Mouse (Mus musculus) ES-Bruce4 (cell line): ENCODE measurements around the gene Znhit3. TPM values are rescaled to one million over a fixed set of nuclear protein-coding genes. Genes with fewer than 3 reads are reported as not detected.

Experiments
- H3K27ac ChIP-seq: 2 replicates; pipeline ENCODE4 v1.5.1; 2012; ENCODE audit warnings: low read length, inconsistent platforms; ENCODE audit not compliant: insufficient read depth
- H3K27me3 ChIP-seq: 2 replicates; pipeline ENCODE4 v1.6.1; 2012; ENCODE audit warnings: mild to moderate bottlenecking, low read length, inconsistent platforms; ENCODE audit not compliant: control insufficient read depth, poor library complexity, insufficient read depth, severe bottlenecking
- H3K36me3 ChIP-seq: 2 replicates; pipeline ENCODE4 v1.6.1; 2012; ENCODE audit warnings: inconsistent platforms, mild to moderate bottlenecking, low read length, moderate library complexity; ENCODE audit not compliant: control insufficient read depth, poor library complexity, insufficient read depth, severe bottlenecking
- H3K4me1 ChIP-seq: one replicate; pipeline ENCODE4 v1.8.1; 2011; ENCODE audit warnings: low read length; ENCODE audit not compliant: control insufficient read depth, insufficient read depth
- H3K4me3 ChIP-seq: 2 replicates; pipeline ENCODE4 v1.5.1; 2011; ENCODE audit warnings: low read depth, mild to moderate bottlenecking, low read length
- H3K9ac ChIP-seq: 2 replicates; pipeline ENCODE4 v1.6.1; 2012; ENCODE audit warnings: low read depth, mild to moderate bottlenecking, inconsistent platforms; ENCODE audit not compliant: poor library complexity, severe bottlenecking
- H3K9me3 ChIP-seq: replicated peaks from 2 replicates; pipeline ENCODE4 v1.6.1; 2012; ENCODE audit warnings: mild to moderate bottlenecking, low read length, inconsistent platforms; ENCODE audit not compliant: control insufficient read depth, poor library complexity, insufficient read depth, severe bottlenecking
- CTCF ChIP-seq: IDR thresholded peaks from one replicate; pipeline ENCODE4 v1.8.1; 2011; ENCODE audit warnings: low read depth, low read length
- EP300 ChIP-seq: IDR thresholded peaks from 2 replicates; pipeline ENCODE4 v1.6.1; 2011; ENCODE audit warnings: low read depth, low read length; ENCODE audit not compliant: insufficient read depth
- POLR2A ChIP-seq: IDR thresholded peaks from one replicate; pipeline ENCODE4 v1.8.1; 2011; ENCODE audit warnings: low read length; ENCODE audit not compliant: insufficient read depth
- polyA plus RNA-seq: library from polyadenylated mRNA; stranded (reverse); fragments of >200 nt; gene quantifications from 2 replicates; pipeline ENCODE4 v1.2.4, GENCODE M21; 2011; ENCODE audit warnings: low read depth; ENCODE audit not compliant: missing spikeins, insufficient read depth, insufficient read length

Gene Znhit3
- 37.0 and 39.6 TPM in 2 replicates for polyA plus RNA-seq

DNA sequence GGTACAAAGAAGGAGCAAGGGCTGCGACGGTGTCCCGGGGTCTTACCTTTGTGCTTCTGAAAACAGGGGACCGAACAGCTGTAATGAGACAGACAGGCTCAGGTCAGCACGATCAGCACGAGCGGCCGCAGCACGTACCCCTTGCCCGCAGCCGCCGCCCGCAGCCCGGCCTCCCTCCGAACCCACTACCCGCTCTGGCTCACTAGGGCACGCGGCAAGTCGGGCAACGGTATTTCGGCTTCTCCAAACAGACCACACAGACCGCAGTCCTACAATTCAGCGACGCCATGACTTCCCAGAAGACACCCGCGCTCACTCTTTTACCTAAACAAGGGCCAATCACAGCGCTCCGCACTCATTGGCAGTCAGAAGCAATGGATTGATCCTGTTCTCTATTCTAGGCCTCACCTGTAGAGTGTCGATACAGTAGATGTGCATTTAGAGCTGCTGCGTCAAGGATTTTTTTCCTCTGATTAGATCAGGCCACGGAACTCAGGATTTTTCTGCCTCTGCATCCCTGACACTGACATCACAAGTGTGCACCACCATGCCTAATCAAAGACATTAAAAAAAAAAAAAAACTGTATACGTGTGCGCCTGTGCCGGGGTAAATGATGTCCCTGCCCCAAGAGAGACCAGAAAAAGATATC is at the start of gene Znhit3:
Gene Znhit3, minus strand, starts transcription at position 314 of the 650 bp plus-strand sequence.
- peak within 1 kb of the TSS; percentile 61 for H3K9ac ChIP-seq
- H3K4me1 ChIP-seq, result no peaks in the 10 kb centered on the region
- no peak within 1 kb of the TSS for H3K27ac ChIP-seq
- peak within 1 kb of the TSS; percentile 90 for H3K4me3 ChIP-seq
- H3K36me3 ChIP-seq, result peaks cover 24% of the 10 kb centered on the region
- H3K9me3 ChIP-seq, result no peaks in the 10 kb centered on the region
- no peaks in the 10 kb centered on the region for H3K27me3 ChIP-seq
- TF ChIP-seq EP300 (no peak), CTCF (no peak), POLR2A (no peak)

- H3K4me3 ChIP-seq, result no peak overlapping the region
- H3K9me3 ChIP-seq, result no peaks in the 10 kb centered on the region
- H3K4me1 ChIP-seq, result peaks cover under 1% of the 10 kb centered on the region
- TF ChIP-seq POLR2A, result no peak
- no peak for TF ChIP-seq EP300
- no peak for TF ChIP-seq CTCF
- no peaks in the 10 kb centered on the region for H3K36me3 ChIP-seq
- no peak overlapping the region for H3K9ac ChIP-seq
- H3K27me3 ChIP-seq, result no peaks in the 10 kb centered on the region
- no peak overlapping the region for H3K27ac ChIP-seq
Measured at GRCm38 (mm10) chr11:84963556-84963955, 47.4 kb upstream of the Znhit3 start.

DNA sequence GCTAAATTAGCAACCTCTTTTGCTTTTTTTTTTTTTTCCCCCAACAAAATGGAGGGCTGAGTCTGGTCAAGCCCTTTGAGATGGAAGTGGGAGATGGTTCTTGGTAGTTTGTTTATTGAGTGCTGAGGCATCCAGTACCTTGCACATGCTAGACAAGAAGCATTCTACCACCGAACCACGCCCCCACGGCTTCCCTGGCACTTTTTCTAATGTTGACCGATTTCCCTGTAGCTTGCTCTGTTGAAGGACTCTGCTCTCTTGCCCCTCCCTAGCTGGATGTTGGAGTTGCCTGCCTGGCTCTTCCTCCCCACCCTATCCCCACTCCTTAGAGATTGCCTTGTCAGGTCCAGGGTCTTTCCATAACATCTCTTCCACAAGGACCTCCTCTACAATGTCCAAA is 46.4 kb upstream of the Znhit3 start:
- TF ChIP-seq CTCF (no peak), POLR2A (no peak), EP300 (no peak)
- Histone ChIP-seq H3K4me3 (no peak overlapping the region), H3K27ac (no peak overlapping the region), H3K36me3 (no peaks in the 10 kb centered on the region), H3K9me3 (no peaks in the 10 kb centered on the region), H3K27me3 (0 out of 2 replicates have a peak, but pooled peaks cover 2% of the 10 kb centered on the region), H3K4me1 (peaks cover 2% of the 10 kb centered on the region), H3K9ac (no peak overlapping the region)

GRCm38 (mm10) chr11:84961571-84961970 is 45.4 kb upstream of the Znhit3 start:
- H3K27me3 ChIP-seq, result 0 out of 2 replicates have a peak, but pooled peaks cover 2% of the 10 kb centered on the region

DNA sequence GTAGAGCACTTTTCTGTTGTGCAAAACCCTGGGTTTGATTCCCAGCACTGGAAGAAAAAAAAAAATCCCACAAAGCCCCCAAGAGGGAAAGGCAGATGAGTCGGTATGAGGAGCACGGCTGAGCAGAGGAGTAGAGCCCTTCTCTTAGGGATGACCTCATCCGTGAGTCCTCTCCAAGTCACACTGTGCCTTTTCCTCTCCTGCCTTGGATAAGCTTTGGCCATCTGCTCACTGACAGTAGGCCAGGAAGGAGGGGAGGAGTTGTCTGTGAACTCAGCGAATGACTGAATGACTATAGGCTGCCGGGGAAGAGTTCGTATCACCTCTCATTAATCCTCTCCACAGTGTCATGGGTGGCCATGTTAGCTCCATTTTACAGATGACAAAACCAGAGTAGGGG is 44.6 kb upstream of the Znhit3 start:
- Histone ChIP-seq H3K9me3 (no peaks in the 10 kb centered on the region), H3K9ac (no peak overlapping the region), H3K4me1 (peaks cover 2% of the 10 kb centered on the region), H3K4me3 (no peak overlapping the region), H3K36me3 (no peaks in the 10 kb centered on the region), H3K27ac (no peak overlapping the region), H3K27me3 (0 out of 2 replicates have a peak, but pooled peaks cover 2% of the 10 kb centered on the region)
- TF ChIP-seq POLR2A, result no peak
- TF ChIP-seq EP300, result no peak
- TF ChIP-seq CTCF, result no peak

More at GRCm38 (mm10) chr11:84961571-84961970, 45.4 kb upstream of the Znhit3 start:
- Histone ChIP-seq H3K9ac (no peak overlapping the region), H3K27ac (no peak overlapping the region), H3K9me3 (no peaks in the 10 kb centered on the region), H3K4me3 (no peak overlapping the region), H3K36me3 (no peaks in the 10 kb centered on the region), H3K4me1 (peaks cover 2% of the 10 kb centered on the region)
- no peak for TF ChIP-seq CTCF
- no peak for TF ChIP-seq POLR2A
- TF ChIP-seq EP300, result no peak

- Histone ChIP-seq H3K4me3 (no peak overlapping the region), H3K4me1 (peaks cover 2% of the 10 kb centered on the region), H3K27me3 (0 out of 2 replicates have a peak, but pooled peaks cover 2% of the 10 kb centered on the region)
Measured at GRCm38 (mm10) chr11:84960291-84960690, 44.1 kb upstream of the Znhit3 start.

More at GRCm38 (mm10) chr11:84960291-84960690, 44.1 kb upstream of the Znhit3 start:
- H3K36me3 ChIP-seq, result no peaks in the 10 kb centered on the region
- H3K9me3 ChIP-seq, result no peaks in the 10 kb centered on the region
- TF ChIP-seq POLR2A, result no peak
- no peak for TF ChIP-seq EP300
- H3K9ac ChIP-seq, result no peak overlapping the region
- H3K27ac ChIP-seq, result no peak overlapping the region
